Mouse (Mus musculus) cerebellum, postnatal 36 days (tissue): ENCODE data around the gene Gm572.

ENCODE experiments used
- DNase-seq, 2 experiments: peaks; one replicate each; pipeline ENCODE4 v3.0.0; 2021 to 2022; ENCODE audit warnings: mixed read lengths in 2 of 2

Gm572 gene

GRCm38 (mm10) chr4:148625756-148626622 is 17.1 kb upstream of the Gm572 start:
- no peak for DNase-seq

GRCm38 (mm10) chr4:148626623-148627185 is 16.4 kb upstream of the Gm572 start, which contains the start of gene Tardbp:
TSS of gene Tardbp (minus strand) at chr4:148627019.
- peak; percentile 94 to 97 for DNase-seq

GRCm38 (mm10) chr4:148627246-148627645 is 15.9 kb upstream of the Gm572 start:
- no peak for DNase-seq

- no peak for DNase-seq
These were observed 11.0 kb upstream of the Gm572 start for GRCm38 (mm10) chr4:148632013-148632692.

- DNase-seq, result no peak
These were observed 9.6 kb upstream of the Gm572 start for GRCm38 (mm10) chr4:148633395-148634061.

GRCm38 (mm10) chr4:148635309-148635708 is 7.8 kb upstream of the Gm572 start:
- DNase-seq, result no peak

GRCm38 (mm10) chr4:148638302-148638701 is 4.8 kb upstream of the Gm572 start:
- DNase-seq, result no peak

- no peak for DNase-seq
These were observed 3.7 kb upstream of the Gm572 start for GRCm38 (mm10) chr4:148639455-148639854.

GRCm38 (mm10) chr4:148641121-148641520 is 2.0 kb upstream of the Gm572 start:
- DNase-seq, result no peak

- DNase-seq, result peak; percentile 69 to 76
These were observed 1.0 kb downstream of the Gm572 start for GRCm38 (mm10) chr4:148644157-148644511.

- DNase-seq, result no peak
These were observed 1.8 kb downstream of the Gm572 start for GRCm38 (mm10) chr4:148644926-148645325.

- peak; percentile 69 to 72 for DNase-seq
These were observed 3.5 kb downstream of the Gm572 start for GRCm38 (mm10) chr4:148646616-148647015.

- DNase-seq, result no peak
These were observed 6.2 kb downstream of the Gm572 start for GRCm38 (mm10) chr4:148649309-148649708.

- DNase-seq, result peak; percentile 69 to 70
These were observed 7.9 kb downstream of the Gm572 start for GRCm38 (mm10) chr4:148651045-148651444.

GRCm38 (mm10) chr4:148654701-148655398 is 11.7 kb downstream of the Gm572 start:
- DNase-seq, result peak; percentile 31 to 43

- DNase-seq, result no peak
These were observed 13.7 kb downstream of the Gm572 start for GRCm38 (mm10) chr4:148656691-148657258.

GRCm38 (mm10) chr4:148657776-148658175 is 14.7 kb downstream of the Gm572 start:
- no peak for DNase-seq

- DNase-seq, result no peak
These were observed 17.1 kb downstream of the Gm572 start for GRCm38 (mm10) chr4:148660174-148660573.

- DNase-seq, result peak; percentile 72 to 78
These were observed 19.2 kb downstream of the Gm572 start for GRCm38 (mm10) chr4:148662168-148662965.

- no peak for DNase-seq
These were observed 20.2 kb downstream of the Gm572 start for GRCm38 (mm10) chr4:148663326-148663725.

GRCm38 (mm10) chr4:148664021-148664420 is 20.9 kb downstream of the Gm572 start:
- DNase-seq, result no peak
